Mouse (Mus musculus): ENCODE results near the gene Mga.

Mga gene

DNA sequence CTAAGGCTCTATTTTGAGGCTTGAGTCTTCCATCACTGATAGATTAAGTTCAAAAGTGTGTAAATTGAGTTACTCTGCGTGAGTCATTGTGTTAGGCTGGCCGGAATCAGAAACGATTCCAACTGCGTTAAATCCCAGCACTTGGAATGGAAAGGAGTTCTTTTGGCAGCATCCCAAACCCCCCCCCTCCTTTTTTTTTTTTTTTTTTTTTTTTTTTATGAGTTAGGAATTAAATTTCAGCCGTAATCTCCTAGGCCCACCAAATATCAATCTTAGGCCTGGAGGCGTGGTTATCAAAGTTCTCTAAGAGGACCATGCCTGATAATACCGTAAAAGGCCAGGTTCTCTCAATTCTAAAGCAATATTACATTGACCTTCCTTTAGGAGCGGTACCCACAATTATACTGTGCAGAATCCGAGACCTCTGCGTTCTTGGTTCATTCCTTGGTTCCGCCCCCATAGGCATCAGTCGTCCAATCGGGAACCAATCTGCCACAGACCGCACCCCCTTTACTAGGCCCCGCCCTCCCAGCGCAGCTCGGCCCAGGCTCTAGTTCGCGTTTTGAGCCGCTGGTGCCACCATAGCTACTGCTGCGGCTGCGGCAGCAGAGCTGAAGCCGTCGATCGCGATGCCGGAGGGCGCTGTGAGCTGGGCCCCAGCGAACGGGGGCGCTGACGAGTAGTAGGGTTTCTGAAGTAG, 75.0 kb downstream of the Mga start:
- CTCF ChIA-PET = interaction anchor here (0.6 to 5.4 kb wide), 27 partner anchors 9 to 297 kb away, joined by 3 to 31 read pairs (median 4); no protein-coding TSS in a partner anchor
- POLR2A ChIA-PET = interaction anchor here in 3 of 4 experiments (0.5 to 4.3 kb wide), 53 partner anchors 9 to 366 kb away, joined by 3 to 33 read pairs (median 4); partner anchors contain the start of genes Ehd4 (in 2 of the 3), Gm28042 (in 2 of the 3), Jmjd7 (in 2 of the 3) and Itpka (in 1 of the 3)

DNA sequence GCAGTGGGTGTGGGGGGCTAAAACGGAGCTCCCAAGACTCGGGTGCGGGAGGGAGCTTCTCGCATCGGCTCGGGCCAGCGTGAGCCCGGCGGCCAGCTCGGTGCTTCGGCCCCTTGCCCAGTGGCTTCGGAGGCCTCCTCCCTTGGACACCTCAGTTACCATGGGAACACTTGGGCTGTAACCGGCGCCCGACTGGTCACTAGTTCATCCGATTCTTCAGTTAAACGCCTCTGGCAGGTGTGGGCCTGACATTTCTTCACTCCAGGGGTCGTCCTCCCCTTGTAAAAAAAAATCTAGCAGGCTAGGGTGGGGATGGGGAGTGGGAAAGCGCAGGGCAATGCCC, 75.5 kb downstream of the Mga start, which contains the start of gene Mapkbp1:
Mapkbp1 (plus strand) TSS at position 163 of the 343 bp plus-strand sequence.
- CTCF ChIA-PET = interaction anchor here (0.5 to 5.4 kb wide), 26 partner anchors 9 to 297 kb away, joined by 3 to 31 read pairs (median 4); no protein-coding TSS in a partner anchor
- POLR2A ChIA-PET = interaction anchor here in 3 of 4 experiments (0.5 to 4.3 kb wide), 49 partner anchors 9 to 367 kb away, joined by 3 to 33 read pairs (median 4); partner anchors contain the start of genes Gm28042 (in 2 of the 3), Jmjd7 (in 2 of the 3), Ehd4 (in 1 of the 3) and Itpka (in 1 of the 3)

DNA sequence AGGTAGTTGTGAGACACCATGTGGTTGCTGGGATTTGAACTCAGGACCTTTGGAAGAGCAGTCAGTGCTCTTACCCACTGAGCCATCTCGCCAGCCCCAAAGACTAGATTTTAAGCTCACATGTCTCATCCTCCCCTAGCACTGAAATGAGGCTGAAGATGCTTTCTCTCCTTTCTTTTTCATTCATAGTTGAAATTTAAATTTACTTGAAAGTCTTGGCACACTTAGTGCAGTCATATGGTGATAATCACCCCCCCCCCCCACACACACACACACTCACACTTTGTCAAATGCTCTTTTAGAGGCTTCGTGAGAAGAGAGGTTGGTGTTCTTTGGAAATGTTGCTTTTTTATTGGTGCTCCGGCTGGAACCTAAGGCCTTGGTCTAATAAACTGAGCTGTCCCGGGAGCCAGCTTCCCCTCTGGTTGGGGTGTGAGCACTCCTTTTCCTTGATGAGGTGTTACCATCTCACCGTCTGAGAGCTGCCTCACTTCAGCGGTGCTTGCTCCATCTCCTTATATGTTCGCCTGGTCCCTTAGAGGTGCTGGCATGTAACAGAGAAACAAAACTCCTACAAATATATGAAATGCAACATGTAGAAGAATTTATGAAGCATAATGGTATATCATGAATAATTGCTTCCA, 83.4 kb downstream of the Mga start:
- ChIA-PET POLR2A (interaction anchor here in 2 of 4 experiments (0.5 to 1.2 kb wide), 4 partner anchors 88 to 327 kb away, joined by 3 to 5 read pairs (median 3); no protein-coding TSS in a partner anchor), CTCF (interaction anchor here in 2 of 4 experiments (0.6 to 1.1 kb wide), 4 partner anchors 8 to 237 kb away, joined by 3 to 14 read pairs (median 4); partner anchors contain the start of gene Mapkbp1 (in 1 of the 2))

DNA sequence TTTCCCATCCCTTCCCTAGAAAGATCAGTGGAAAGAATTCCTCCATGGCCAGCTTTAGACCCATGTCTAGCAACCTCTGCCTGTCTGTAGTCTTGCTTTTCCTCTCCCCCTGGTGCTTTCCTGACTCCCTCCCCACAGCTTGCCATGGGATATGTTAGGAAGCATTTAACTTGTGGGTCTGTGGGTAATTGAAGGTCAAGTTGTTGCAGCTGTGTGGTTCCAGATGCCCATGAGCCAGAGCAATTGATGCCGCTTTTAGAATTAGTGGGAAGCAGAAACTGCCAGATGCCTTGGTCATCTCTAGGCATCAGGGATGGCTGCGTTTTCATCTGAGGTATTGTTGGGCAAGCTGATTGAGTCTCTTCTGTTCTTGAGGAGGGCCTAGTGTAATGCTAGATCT, 84.6 kb downstream of the Mga start:
- ChIA-PET POLR2A (interaction anchor here in 2 of 4 experiments (0.9 to 1.8 kb wide), 4 partner anchors 9 to 87 kb away, joined by 3 to 9 read pairs (median 4); partner anchors contain the start of gene Mapkbp1 (in 2 of the 2)), CTCF (interaction anchor here in 2 of 4 experiments (0.6 to 1.1 kb wide), 2 partner anchors 9 to 20 kb away, joined by 6 to 10 read pairs; partner anchors contain the start of gene Mapkbp1 (in 1 of the 2))

DNA sequence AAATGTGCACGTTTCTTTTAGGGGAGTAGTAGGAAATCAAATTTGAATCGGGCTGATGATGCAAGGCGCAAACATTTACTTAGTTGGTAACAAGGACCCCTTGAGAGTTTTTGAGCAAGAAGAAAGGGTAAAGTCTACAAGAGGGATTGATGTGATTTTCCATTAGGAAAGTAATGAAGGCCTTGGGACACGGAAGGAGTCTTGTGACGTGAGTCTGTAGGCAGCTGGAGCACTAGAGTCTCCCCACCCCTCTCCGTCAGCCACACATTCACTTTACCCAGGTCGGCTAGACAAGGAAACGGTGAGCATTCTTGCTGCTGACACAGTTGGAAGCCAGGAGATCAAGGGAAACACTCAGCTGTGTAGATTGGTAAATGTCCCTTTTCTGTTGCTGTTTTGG, 88.8 kb downstream of the Mga start:
- ChIA-PET POLR2A (interaction anchor here (0.6 to 2.0 kb wide), 21 partner anchors 9 to 323 kb away, joined by 3 to 11 read pairs (median 4); partner anchors contain the start of genes Mapkbp1 (in 3 of the 4), Gm28042 (in 1 of the 4), Jmjd7 (in 1 of the 4) and Ndufaf1 (in 1 of the 4)), CTCF (interaction anchor here in 2 of 4 experiments (1.2 to 1.5 kb wide), 3 partner anchors 14 to 83 kb away, joined by 4 read pairs; partner anchors contain the start of gene Mapkbp1 (in 1 of the 2))

DNA sequence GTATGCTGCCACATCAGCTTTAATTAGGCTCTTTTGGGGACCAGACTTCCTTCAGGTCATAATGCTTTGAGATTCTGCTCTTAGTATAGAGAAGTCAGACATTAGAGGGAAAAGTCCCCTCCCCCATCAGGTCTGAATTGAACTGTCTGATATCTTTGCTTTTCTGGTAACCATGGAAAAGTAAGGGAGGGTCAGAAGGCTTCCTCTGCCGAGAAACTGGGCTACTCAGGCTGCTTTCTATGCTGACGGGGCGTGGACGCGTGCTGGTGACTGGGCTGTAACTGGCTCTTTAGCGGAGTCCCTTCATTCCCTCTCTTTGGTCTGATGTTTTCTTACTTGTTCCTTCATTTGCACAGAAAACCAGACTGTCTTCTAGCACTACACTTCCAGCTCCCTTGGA, 89.3 kb downstream of the Mga start:
- CTCF ChIA-PET = interaction anchor here (0.6 to 1.5 kb wide), 5 partner anchors 14 to 83 kb away, joined by 4 read pairs; partner anchors contain the start of gene Mapkbp1 (in 1 of the 4)
- POLR2A ChIA-PET = interaction anchor here in 3 of 4 experiments (0.6 to 2.0 kb wide), 23 partner anchors 9 to 323 kb away, joined by 3 to 11 read pairs (median 4); partner anchors contain the start of genes Mapkbp1 (in 3 of the 3), Gm28042 (in 1 of the 3), Jmjd7 (in 1 of the 3) and Ndufaf1 (in 1 of the 3)

DNA sequence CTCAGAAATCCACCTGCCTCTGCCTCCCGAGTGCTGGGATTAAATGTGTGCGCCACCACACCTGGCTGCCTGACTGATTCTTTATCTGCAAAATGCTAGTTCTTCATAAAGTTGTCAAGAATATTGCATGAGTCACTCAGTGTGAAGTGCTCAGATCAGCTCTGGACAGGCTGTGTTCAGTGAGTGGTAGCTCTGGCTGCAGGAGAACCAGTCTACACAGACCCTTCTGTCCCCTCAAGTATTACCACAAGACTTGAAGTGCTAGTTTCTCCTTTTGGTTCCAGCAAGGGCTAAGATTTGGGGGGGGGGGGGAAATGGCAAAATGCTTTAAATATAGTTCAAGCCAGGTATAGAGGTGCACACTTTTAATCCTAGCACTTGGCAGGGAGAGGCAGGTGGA, 90.4 kb downstream of the Mga start:
- ChIA-PET POLR2A (interaction anchor here in 3 of 4 experiments (0.6 to 1.7 kb wide), 6 partner anchors 9 to 141 kb away, joined by 3 to 6 read pairs (median 4); partner anchors contain the start of gene Mapkbp1 (in 1 of the 3)), CTCF (interaction anchor here in 2 of 4 experiments (0.7 to 1.2 kb wide), 2 partner anchors 9 to 187 kb away, joined by 3 read pairs; no protein-coding TSS in a partner anchor)

DNA sequence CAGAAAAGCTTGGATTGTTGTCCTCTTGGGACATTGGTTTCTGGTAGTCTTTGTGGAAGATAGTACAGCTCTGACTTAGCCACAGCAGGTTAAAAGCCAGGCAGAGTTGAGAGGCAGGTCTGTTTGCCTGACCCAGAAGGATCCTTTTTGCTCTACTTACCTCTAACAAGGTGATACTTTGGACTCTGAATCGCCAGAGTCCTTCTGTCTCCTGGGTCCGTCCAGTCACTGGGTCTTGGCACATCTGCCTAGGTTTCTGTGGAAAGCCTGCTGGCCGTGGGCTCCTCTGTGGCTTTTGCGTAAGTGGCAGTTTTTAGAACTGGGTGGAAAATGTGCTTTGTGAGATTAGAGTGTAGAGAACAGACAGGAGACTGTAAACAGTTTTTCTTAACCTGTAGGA, 91.9 kb downstream of the Mga start:
- CTCF ChIA-PET = interaction anchor here in 1 of 4 experiments (0.6 kb wide), 1 partner anchor 81 kb away, joined by 11 read pairs; no protein-coding TSS in a partner anchor

DNA sequence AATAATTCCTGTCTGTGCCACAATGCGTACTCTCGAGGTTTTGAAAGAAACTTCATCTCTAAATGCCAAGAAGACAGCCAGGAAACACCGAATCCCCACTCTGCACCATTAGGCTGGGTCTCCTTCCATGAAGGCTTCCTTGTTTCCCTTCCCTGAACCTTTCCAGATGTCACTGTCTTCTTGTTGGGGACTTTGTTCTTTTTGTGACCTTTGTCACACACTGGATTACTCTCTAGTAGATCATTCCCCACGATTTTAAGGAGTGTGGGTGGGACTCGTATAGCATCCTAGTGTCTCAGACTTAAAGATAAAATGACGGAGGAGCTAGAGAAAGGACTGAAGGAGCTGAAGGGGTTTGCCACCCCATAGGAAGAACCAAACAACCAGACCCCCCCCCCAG, 93.9 kb downstream of the Mga start:
- ChIA-PET POLR2A (interaction anchor here in 1 of 4 experiments (0.6 to 1.4 kb wide), 4 partner anchors 10 to 93 kb away, joined by 3 to 4 read pairs (median 3); partner anchors contain the start of gene Mapkbp1), CTCF (interaction anchor here in 1 of 4 experiments (0.6 kb wide), 1 partner anchor 1490 kb away, joined by 7 read pairs; no protein-coding TSS in a partner anchor)

More for the DNA sequence above, 91.9 kb downstream of the Mga start:
- POLR2A ChIA-PET = interaction anchor here in 1 of 4 experiments (0.8 to 1.6 kb wide), 3 partner anchors 16 to 57 kb away, joined by 3 to 5 read pairs (median 3); partner anchors contain the start of gene Mapkbp1

DNA sequence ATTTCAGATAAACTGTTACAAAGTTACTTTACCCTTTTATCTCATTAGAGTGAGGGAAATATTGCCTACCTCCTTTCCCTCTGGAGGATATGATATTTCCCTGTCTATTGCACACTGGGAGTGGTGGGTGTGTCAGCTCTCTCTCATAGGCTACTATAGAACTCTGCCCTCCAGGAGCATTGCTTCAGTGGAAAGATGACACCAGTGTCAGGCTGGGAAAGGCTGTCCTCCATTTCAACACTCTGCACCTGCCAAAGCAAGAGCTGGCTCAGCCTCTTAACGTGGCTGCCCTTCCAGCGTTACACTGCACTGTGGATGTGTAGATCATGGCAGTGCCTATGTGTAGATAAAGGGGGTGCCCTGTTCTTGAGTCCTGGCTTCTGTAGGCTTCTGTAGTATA, 95.3 kb downstream of the Mga start:
- ChIA-PET CTCF (no interaction called here), POLR2A (interaction anchor here in 1 of 4 experiments (1.0 kb wide), 1 partner anchor 46 kb away, joined by 3 read pairs; no protein-coding TSS in a partner anchor)

DNA sequence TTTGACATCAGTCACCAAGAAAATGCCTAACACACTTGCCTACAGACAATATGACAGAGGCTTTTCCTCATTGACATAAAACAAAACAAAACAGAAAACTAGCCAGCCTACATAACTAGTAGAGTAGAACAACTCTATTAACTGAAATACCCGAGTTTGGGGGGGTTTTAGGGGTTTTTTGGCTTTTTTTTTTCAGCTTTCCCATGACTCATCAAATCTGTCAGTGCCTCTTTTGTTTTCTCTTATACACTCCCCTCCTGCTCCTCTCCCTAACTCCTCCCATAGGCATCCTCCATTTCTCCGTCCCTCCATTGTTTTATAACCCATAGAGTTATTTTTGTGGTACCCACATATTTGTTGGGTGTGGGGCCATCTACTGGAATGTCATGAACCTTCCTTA, 96.5 kb downstream of the Mga start:
- ChIA-PET CTCF (interaction anchor here in 1 of 4 experiments (0.6 kb wide), 1 partner anchor 595 kb away, joined by 3 read pairs; no protein-coding TSS in a partner anchor), POLR2A (interaction anchor here in 1 of 4 experiments (1.4 kb wide), 1 partner anchor 275 kb away, joined by 3 read pairs; no protein-coding TSS in a partner anchor)

DNA sequence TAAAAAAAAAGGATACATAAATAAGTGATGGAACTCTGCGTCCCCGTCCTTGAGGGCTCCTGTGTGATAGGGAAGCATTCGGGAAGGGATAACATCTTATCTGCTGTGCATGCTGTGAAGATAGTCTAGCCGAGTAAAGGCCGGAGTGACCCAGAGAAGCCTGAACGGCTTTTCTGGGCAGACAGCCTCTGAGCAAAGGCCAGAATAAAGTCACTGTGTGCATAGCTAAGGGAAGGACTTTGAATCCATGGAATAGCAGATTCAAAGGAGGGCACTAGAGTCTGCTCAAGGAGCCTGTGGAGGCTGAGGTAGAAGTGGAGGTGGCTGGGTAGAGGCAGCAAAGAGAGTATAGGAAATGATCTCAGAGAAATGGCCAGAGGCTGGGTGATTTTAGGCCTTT, 97.8 kb downstream of the Mga start:
- ChIA-PET POLR2A (interaction anchor here in 2 of 4 experiments (0.5 to 3.2 kb wide), 2 partner anchors 9 to 259 kb away, joined by 3 to 11 read pairs; no protein-coding TSS in a partner anchor), CTCF (interaction anchor here in 1 of 4 experiments (1.0 kb wide), 1 partner anchor 74 kb away, joined by 3 read pairs; no protein-coding TSS in a partner anchor)

DNA sequence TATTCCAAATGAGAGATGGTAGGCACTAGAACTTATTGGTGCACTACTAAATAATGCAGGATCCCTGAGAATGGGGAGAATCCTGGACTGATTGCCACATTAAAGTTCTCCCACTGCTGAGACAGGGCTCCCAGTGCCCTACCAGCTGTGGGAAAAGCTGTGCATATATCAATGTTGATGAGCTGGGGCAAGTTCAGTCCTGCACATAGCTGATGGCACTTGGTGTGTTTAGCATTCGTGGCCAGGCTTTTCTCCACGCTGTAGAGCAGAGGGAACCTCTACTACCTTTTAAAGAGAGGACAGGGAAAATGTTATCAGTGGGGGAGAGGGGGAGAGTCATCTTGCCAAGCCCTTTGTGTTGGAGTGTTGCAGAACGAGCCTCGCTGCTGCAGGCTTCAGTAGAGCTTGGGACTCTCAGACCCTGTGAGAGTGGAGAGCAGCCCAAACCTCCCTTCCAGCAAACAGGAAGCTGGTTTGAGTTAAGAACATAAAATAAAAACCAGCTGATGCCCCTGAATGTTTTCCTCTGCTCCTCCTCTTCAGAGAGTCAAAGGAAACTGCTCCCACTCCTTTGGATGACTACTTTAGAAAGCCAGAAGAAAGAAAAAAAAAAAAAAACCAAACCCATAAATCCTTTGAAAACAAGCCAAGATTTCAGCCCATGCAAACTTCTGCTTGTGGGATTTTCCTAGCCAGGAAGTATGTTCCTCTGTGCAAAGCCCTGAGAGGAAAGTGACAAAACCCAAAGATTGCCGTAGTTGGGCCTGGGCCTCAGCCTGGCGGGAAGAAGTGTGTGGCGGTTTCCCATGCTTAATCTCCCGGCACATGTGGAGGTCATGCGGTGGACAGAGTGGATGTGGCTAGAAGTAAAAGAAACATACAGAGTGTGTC, 98.6 kb downstream of the Mga start:
- CTCF ChIA-PET = interaction anchor here in 2 of 4 experiments (0.6 to 1.0 kb wide), 2 partner anchors 16 to 73 kb away, joined by 3 read pairs; no protein-coding TSS in a partner anchor

DNA sequence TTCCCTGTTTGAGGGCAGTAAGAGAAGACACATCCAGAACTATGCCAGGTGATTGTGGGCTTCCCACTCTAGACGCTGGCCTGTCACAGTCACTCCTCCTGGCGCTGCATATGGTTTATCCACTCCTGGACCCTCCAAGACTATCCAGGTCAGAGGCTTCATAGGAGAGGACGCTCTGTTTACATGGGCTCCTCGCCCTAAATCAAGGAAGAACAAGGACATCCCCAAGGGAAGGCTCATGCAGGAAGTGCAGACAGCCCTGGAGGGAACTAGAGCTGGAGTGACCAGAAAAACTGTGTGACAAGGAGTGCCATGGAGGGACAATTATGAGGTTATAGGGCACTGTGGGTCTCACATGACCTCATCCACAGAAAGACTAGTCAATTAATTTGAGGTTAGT, 100.3 kb downstream of the Mga start:
- ChIA-PET POLR2A (interaction anchor here in 1 of 4 experiments (3.2 kb wide), 1 partner anchor 11 kb away, joined by 11 read pairs; no protein-coding TSS in a partner anchor), CTCF (no interaction called here)

More for the DNA sequence above, 98.6 kb downstream of the Mga start:
- POLR2A ChIA-PET = interaction anchor here in 2 of 4 experiments (0.5 to 3.2 kb wide), 4 partner anchors 9 to 365 kb away, joined by 3 to 11 read pairs (median 3); no protein-coding TSS in a partner anchor

DNA sequence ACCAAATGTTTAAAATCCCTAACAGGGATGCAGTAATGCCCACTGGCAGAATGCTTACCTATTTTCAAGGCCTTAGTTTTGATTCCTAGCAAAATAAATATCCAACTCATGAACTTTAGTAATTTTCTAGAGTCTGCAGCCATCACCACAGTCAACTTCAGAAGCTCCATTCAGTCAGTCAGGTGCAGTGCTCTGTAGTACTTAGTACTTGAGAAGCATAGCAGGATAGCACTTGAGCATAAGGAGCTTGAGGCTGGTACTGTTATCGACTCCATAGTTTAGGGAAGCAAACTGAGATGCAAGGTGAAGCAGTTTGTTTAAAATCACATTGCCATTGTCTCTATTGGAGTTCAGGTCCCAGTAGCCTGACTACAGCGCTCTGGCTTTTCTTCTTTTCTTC, 102.7 kb downstream of the Mga start:
- POLR2A ChIA-PET = interaction anchor here in 2 of 4 experiments (1.1 to 1.2 kb wide), 2 partner anchors 27 to 69 kb away, joined by 3 read pairs; partner anchors contain the start of gene Mapkbp1 (in 1 of the 2)
- CTCF ChIA-PET = interaction anchor here in 1 of 4 experiments (0.6 kb wide), 1 partner anchor 1470 kb away, joined by 3 read pairs; no protein-coding TSS in a partner anchor

DNA sequence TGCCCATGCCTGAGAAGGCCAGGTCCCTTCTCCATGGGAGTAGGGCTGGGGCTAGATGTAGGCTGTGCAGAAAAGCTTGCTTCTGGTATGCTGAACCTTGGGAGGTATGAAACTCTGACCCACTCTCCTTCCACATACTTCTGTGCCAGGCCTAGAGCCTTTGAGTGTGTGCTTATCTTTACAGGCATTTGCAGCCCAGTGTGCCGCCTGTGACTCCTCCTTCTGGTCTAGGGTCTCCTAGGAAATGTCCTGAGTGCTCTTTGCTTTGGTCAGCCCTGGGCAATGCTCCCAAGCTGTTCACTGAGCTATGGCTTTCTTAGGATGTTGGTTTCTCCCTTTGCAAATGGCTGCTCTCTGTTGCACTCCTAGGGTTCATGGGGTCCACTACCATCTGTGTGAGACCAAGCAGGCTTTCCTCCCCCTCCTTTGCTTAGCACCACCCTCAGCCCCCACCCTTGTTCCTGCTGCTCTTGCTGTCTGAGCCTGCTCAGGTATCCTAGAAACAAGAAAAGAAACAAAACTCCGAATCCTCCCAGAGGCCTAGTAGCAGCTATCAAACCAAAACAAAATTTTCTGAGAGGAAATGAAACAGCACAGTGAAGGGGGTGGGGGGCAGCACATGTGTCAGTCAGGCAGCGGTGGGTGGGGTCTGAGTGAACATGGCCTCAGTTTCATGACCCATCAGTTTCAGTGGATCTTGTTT, 104.0 kb downstream of the Mga start:
- ChIA-PET POLR2A (interaction anchor here in 3 of 4 experiments (0.5 to 1.7 kb wide), 12 partner anchors 9 to 479 kb away, joined by 3 to 6 read pairs (median 4); partner anchors contain the start of gene Mga (in 1 of the 3)), CTCF (interaction anchor here (0.6 to 1.0 kb wide), 6 partner anchors 8 to 86 kb away, joined by 3 to 7 read pairs (median 4); no protein-coding TSS in a partner anchor)
